Mouse (Mus musculus) ES-E14 (cell line): ENCODE measurements around the gene Gm10842. TPM values are rescaled to one million over a fixed set of nuclear protein-coding genes. Genes with fewer than 3 reads are reported as not detected.
A peak's percentile ranks its signal among the peaks of the same experiment; 100 is the strongest.

ENCODE experiments used
- DNase-seq: peaks from one replicate; pipeline ENCODE4 v3.0.0-alpha.2; 2013; ENCODE audit warnings: low read depth, low spot score
- H3K27ac ChIP-seq: 2 replicates; pipeline ENCODE4 v1.5.1; 2012; ENCODE audit warnings: low read depth, mild to moderate bottlenecking, low read length, moderate library complexity, mixed read lengths; ENCODE audit not compliant: poor library complexity, insufficient read depth, severe bottlenecking
- H3K36me3 ChIP-seq: 2 replicates; pipeline ENCODE4 v1.6.1; 2012; ENCODE audit warnings: mild to moderate bottlenecking, low read length, moderate library complexity, mixed read lengths; ENCODE audit not compliant: control insufficient read depth, poor library complexity, insufficient read depth, severe bottlenecking
- H3K4me1 ChIP-seq, 2 experiments: fragments of 150-350 bp in 1 of 2; sonication (generic) in 1 of 2; 2 replicates each; pipeline ENCODE4 v1.6.1; 2012; ENCODE audit warnings: low read length in 2 of 2, mild to moderate bottlenecking in 1 of 2, mixed read lengths in 1 of 2; ENCODE audit not compliant: control insufficient read depth in 2 of 2, insufficient read depth in 2 of 2, poor library complexity in 1 of 2
- H3K4me3 ChIP-seq, 2 experiments: fragments of 150-350 bp in 1 of 2; sonication (generic) in 1 of 2; 2 replicates each; pipeline ENCODE4 v1.5.1; 2012; ENCODE audit warnings: low read length in 2 of 2, low read depth in 1 of 2, mild to moderate bottlenecking in 1 of 2, mixed read lengths in 1 of 2; ENCODE audit not compliant: insufficient read depth in 1 of 2, poor library complexity in 1 of 2, severe bottlenecking in 1 of 2
- H3K9ac ChIP-seq: 2 replicates; pipeline ENCODE4 v1.6.1; 2012; ENCODE audit warnings: low read depth, mild to moderate bottlenecking, low read length, mixed read lengths; ENCODE audit not compliant: poor library complexity, insufficient read depth, severe bottlenecking
- H3K9me3 ChIP-seq: fragments of 150-350 bp; sonication (generic); 2 replicates; pipeline ENCODE4 v1.6.1; 2012; ENCODE audit warnings: low read depth, mild to moderate bottlenecking, low read length; ENCODE audit not compliant: control insufficient read depth, insufficient read depth
- CHD2 ChIP-seq: IDR thresholded peaks from 2 replicates; pipeline ENCODE4 v1.6.1; 2014; ENCODE audit warnings: mild to moderate bottlenecking, low read depth, low read length, inconsistent platforms
- HCFC1 ChIP-seq: IDR thresholded peaks from 2 replicates; pipeline ENCODE4 v1.6.1; 2012; ENCODE audit warnings: low read length, inconsistent platforms, borderline replicate concordance; ENCODE audit not compliant: insufficient read depth
- MAFK ChIP-seq: IDR thresholded peaks from 2 replicates; pipeline ENCODE4 v1.6.1; 2014; ENCODE audit warnings: mild to moderate bottlenecking, low read depth, low read length, inconsistent platforms; ENCODE audit not compliant: insufficient read depth
- ZC3H11A ChIP-seq: IDR thresholded peaks from 2 replicates; pipeline ENCODE4 v1.6.1; 2012; ENCODE audit warnings: low read depth, mild to moderate bottlenecking, inconsistent platforms, low read length, borderline replicate concordance
- ZNF384 ChIP-seq: IDR thresholded peaks from 2 replicates; pipeline ENCODE4 v1.6.1; 2012; ENCODE audit warnings: low read depth, low read length, inconsistent platforms
- in situ Hi-C, 2 experiments: fragments of 600-800 bp; cut with MboI; formaldehyde crosslinking; loops; one replicate each; pipeline ENCODE4 v1.15.1; 2025; ENCODE audit warnings: low sequenced_read_pairs in 2 of 2, inconsistent platforms in 1 of 2; ENCODE audit not compliant: unreplicated experiment in 2 of 2
- total RNA-seq: library from RNA; depleted of rRNA; stranded (reverse); fragments of 300-350 nt; gene quantifications from 2 replicates; pipeline ENCODE4 v1.2.3, GENCODE M21; 2012

Gene Gm10842
- total RNA-seq, 1 experiment, result not detected

DNA sequence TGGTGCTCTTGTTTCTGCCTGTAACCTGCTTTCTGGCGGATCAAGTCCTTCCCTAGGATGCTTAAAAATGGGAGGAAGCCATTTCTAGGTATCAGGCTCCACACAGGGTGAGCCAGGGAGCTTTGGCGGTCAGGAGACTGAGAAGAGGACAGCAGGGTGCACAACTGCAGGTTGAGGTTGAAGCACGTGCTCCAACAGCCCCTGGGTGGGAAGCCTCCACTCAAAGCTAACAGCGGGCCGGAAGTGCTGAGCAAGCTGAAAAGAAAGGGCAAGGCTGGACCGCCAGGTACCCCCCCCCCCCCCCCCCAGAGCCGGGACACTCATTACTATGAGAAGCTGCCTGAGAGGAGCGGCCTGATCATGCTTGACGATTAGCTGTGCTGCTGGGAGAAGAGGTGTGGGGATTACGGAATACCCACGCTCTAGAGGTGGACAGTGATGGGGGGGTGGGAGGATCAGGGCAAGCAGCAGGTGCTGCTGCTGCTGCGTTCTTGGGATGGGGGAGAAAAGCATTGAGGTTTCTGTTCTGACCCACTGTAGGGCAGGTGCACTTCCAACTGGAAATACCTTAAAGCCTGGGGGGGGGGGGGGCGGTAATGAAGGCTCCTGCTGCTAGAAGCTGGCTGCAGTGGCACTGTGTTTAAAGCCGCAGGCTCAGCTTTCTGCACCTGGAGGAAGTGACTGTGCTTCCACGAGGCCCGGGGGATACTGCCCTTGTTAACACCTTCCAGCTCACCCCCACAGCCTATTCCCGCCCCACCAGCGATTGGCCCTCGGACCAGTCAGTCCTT, 4.7 kb downstream of the Gm10842 start:
- peak overlapping the region in 1 of 2 experiments; percentile 37; a peak in 2 of 4 replicates for H3K4me3 ChIP-seq
- H3K9me3 ChIP-seq, result no peaks in the 10 kb centered on the region
- peak overlapping the region; percentile 77 for H3K27ac ChIP-seq
- no peak for DNase-seq
- peak overlapping the region; percentile 65 for H3K9ac ChIP-seq
- TF ChIP-seq MAFK (peak; percentile 73), CHD2 (peak; percentile 28; the same call in 1 of the 2 replicates), ZNF384 (no peak)
- no peaks in the 10 kb centered on the region for H3K36me3 ChIP-seq
- peaks cover 6 to 35% of the 10 kb centered on the region in 2 experiments; a peak in 3 of 4 replicates for H3K4me1 ChIP-seq
- in situ Hi-C loops, result loop anchor here in 1 of 2 experiments (25.0 kb wide), 1 partner anchor 1189 kb away; the partner anchor contains the start of genes Arf2 and Nsf

DNA sequence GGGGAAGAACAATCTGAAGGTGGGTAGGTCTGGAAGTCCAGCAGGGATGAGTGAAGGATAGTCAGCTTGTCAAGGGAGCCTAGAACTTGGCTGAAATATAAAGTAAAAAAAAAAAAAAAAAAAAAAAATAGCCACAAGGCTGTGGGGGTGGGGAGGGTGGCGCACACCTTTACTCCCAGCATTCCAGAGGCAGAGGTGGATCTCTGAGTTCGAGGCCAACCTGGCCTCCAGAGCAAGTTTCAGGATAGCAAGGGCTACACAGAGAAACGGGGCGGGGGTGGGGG, 5.3 kb downstream of the Gm10842 start:
- peak; percentile 83 for TF ChIP-seq ZNF384
- no peak for TF ChIP-seq CHD2
- Histone ChIP-seq H3K4me1 (peaks cover 8 to 38% of the 10 kb centered on the region in 2 experiments; a peak in 3 of 4 replicates), H3K36me3 (no peaks in the 10 kb centered on the region), H3K27ac (peak overlapping the region; percentile 77), H3K4me3 (no peak overlapping the region), H3K9ac (no peak overlapping the region; the same call in 1 of the 2 replicates), H3K9me3 (no peaks in the 10 kb centered on the region)
- in situ Hi-C loops, result loop anchor here in 1 of 2 experiments (25.0 kb wide), 1 partner anchor 1190 kb away; the partner anchor contains the start of genes Arf2 and Nsf
- DNase-seq, result no peak

DNA sequence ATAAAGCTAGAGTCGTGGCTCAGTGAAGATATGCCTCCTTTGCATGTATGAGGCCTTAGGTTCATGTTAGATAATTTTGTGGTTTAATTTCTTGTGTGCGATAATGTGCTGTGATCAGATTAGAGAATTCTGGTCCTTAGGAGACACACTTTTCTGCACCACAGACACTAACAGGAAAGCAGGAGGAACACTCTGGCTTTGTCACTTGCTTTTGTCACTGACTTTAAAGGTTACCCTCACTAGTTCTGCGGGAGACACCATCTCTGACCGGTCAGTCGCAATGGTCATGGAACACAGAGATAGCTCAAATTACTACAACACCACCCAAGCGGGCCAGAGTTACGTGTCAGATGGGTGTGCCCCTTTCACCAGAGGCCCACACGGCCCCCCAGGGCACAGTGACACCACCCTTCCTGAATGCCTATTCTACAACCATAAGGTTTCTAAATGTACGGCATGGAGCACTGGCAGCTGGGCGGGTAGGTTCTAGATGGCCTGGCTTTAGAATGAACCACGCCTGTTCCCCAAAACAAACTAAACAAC, 5.7 kb downstream of the Gm10842 start:
- Histone ChIP-seq H3K9me3 (no peaks in the 10 kb centered on the region), H3K4me1 (peaks cover 8 to 38% of the 10 kb centered on the region in 2 experiments; a peak in 3 of 4 replicates), H3K27ac (no peak overlapping the region; the same call in 1 of the 2 replicates), H3K9ac (peak overlapping the region; percentile 35; the same call in 1 of the 2 replicates), H3K4me3 (no peak overlapping the region), H3K36me3 (no peaks in the 10 kb centered on the region)
- TF ChIP-seq MAFK (no peak), HCFC1 (no peak), CHD2 (no peak), ZNF384 (no peak), ZC3H11A (no peak)
- in situ Hi-C loops, result loop anchor here in 1 of 2 experiments (25.0 kb wide), 1 partner anchor 1190 kb away; the partner anchor contains the start of genes Arf2 and Nsf
- DNase-seq, result no peak

DNA sequence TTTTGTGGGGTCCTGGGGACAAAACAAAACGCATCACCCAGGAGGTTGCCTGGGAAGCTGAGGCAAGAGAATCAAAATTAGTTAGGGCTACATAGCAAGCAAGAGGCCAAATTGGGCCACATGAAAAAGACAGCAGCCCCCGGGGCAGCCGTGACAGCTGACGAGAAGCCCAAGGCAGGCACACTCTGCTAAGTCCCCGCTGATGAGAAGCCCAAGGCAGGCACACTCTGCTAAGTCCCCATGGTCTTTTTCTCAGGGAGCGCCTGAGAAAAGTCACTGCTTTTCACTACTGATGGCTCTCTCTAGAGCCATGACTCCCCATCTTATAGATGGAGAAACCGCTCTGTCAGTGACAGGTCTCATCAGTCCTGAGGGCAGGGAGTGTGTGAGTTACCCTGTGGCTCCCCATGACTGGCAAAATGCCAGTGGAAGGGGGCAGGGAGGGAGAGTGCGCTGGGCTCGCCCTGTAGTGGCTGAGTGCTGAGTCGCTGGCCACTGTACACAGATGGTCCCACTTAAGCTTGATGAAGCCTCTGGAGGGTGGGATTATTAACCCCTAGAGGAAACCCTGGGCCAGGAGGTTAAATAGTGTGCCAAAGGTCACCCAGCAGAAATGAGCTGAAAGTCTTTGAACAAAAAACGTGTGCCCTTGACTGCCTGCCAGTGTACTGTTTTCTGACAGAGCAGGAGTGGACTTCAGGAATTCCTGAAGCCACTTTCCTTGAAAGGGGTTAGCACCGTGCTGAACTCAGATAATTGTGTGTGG, 6.6 kb downstream of the Gm10842 start:
- Histone ChIP-seq H3K4me3 (no peak overlapping the region), H3K9me3 (no peaks in the 10 kb centered on the region), H3K36me3 (no peaks in the 10 kb centered on the region), H3K9ac (peak overlapping the region; percentile 36; the same call in 1 of the 2 replicates), H3K27ac (no peak overlapping the region; the same call in 1 of the 2 replicates), H3K4me1 (peaks cover 8 to 41% of the 10 kb centered on the region in 2 experiments; a peak in 3 of 4 replicates)
- in situ Hi-C loops, result loop anchor here in 1 of 2 experiments (25.0 kb wide), 1 partner anchor 1191 kb away; the partner anchor contains the start of genes Arf2 and Nsf
- no peak for DNase-seq
- TF ChIP-seq MAFK (no peak), ZC3H11A (no peak), CHD2 (no peak), HCFC1 (no peak), ZNF384 (no peak)
